Mouse (Mus musculus) intestine, embryonic 16.5 days (tissue): ENCODE data around the gene Adap1. TPM values are rescaled to one million over a fixed set of nuclear protein-coding genes. Genes with fewer than 3 reads are reported as not detected.
"Not testable (repeated sequence)": the region's sequence is repeated elsewhere in the genome, so short reads cannot be mapped to it uniquely, and the experiment has no call there.

ENCODE experiments used
- ATAC-seq: fragments of 200-750 bp; cut with Nextera tagmentation; 2 replicates; pipeline ENCODE4 v1.8.0; 2017; ENCODE audit warnings: moderate TSS enrichment, moderate library complexity
- H3K27ac ChIP-seq: fragments of 300-500 bp; sonication (generic); 2 replicates; pipeline ENCODE4 v1.5.1; 2014; ENCODE audit warnings: mild to moderate bottlenecking, low read length
- H3K27me3 ChIP-seq: fragments of 300-500 bp; sonication (generic); replicated peaks from 2 replicates; pipeline ENCODE4 v1.6.1; 2014; ENCODE audit warnings: low read length, control low read depth, mixed read lengths; ENCODE audit not compliant: control insufficient read depth, insufficient read depth
- H3K36me3 ChIP-seq: fragments of 300-500 bp; sonication (generic); 2 replicates; pipeline ENCODE4 v1.6.1; 2014; ENCODE audit warnings: low read length, control low read depth; ENCODE audit not compliant: control insufficient read depth, insufficient read depth
- H3K4me1 ChIP-seq: fragments of 300-500 bp; sonication (generic); 2 replicates; pipeline ENCODE4 v1.6.1; 2014; ENCODE audit warnings: low read length, control low read depth, mixed read lengths; ENCODE audit not compliant: control insufficient read depth, insufficient read depth
- H3K4me2 ChIP-seq: fragments of 300-500 bp; sonication (generic); 2 replicates; pipeline ENCODE4 v1.6.1; 2014; ENCODE audit warnings: low read depth, low read length, control low read depth
- H3K4me3 ChIP-seq: fragments of 300-500 bp; sonication (generic); 2 replicates; pipeline ENCODE4 v1.5.1; 2014; ENCODE audit warnings: mild to moderate bottlenecking, low read length
- H3K9ac ChIP-seq: fragments of 300-500 bp; sonication (generic); 2 replicates; pipeline ENCODE4 v1.6.1; 2014; ENCODE audit warnings: low read depth, low read length
- H3K9me3 ChIP-seq: fragments of 300-500 bp; sonication (generic); 2 replicates; pipeline ENCODE4 v1.6.1; 2016; ENCODE audit warnings: low read length, control low read depth; ENCODE audit not compliant: control insufficient read depth
- WGBS: fragments of 180-500 bp; shearing (Covaris S2); extraction: QIAGEN DNeasy Blood & Tissue Kit; methylation state at CpG from one replicate; pipeline ENCODE4 v1.1.7; 2014; 5-methylcytosine and 5-hydroxymethylcytosine counted together
- polyA plus RNA-seq: library from polyadenylated mRNA; unstranded; fragments of >200 nt; fragmentation: Nextera tagmentation; extraction: Ambion mirVana; gene quantifications from 2 replicates; pipeline ENCODE4 v1.2.1, GENCODE M21; 2015

Adap1 gene
- polyA plus RNA-seq, 1 experiment from 2014 or later: 5.3 TPM

GRCm38 (mm10) chr5:139338891-139339290 is 13.5 kb upstream of the Adap1 start:
- Histone ChIP-seq H3K9me3 (no peaks in the 10 kb centered on the region), H3K27ac (peak overlapping the region; percentile 35; the same call in 1 of the 2 replicates), H3K36me3 (peaks cover 29% of the 10 kb centered on the region), H3K9ac (0 out of 2 replicates have a peak overlapping the region, but pooled peaks have one; percentile 35), H3K4me1 (peaks cover 14% of the 10 kb centered on the region), H3K4me2 (no peak overlapping the region), H3K4me3 (no peak overlapping the region), H3K27me3 (no peaks in the 10 kb centered on the region)
- ATAC-seq: peak; percentile 10; the same call in 1 of the 2 replicates
- WGBS: 74% methylated on average over 11 of the region's 11 CpGs

DNA sequence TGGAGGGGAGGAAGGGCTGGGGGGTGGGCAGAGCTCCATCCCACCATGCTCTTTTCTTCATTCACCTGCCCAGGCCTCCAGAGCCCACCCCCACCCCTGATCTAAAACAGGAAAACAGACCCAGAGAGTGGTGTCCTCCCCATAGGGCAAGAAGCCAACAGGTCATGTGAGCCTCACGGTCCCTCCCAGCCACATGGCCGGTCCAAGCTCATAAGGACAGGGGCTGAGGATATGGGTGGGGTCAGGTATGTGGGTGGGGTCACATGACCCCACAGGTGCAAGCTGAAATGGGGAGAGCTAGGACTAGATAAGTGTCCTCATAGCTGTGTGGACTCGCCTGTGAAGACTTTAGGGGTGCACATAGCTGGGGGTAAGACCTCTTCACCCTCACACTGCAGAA is 13.0 kb upstream of the Adap1 start:
- Histone ChIP-seq H3K36me3 (peaks cover 29% of the 10 kb centered on the region), H3K4me2 (no peak overlapping the region), H3K27me3 (no peaks in the 10 kb centered on the region), H3K9ac (peak overlapping the region; percentile 35; the same call in 1 of the 2 replicates), H3K4me3 (no peak overlapping the region), H3K27ac (peak overlapping the region; percentile 85), H3K9me3 (no peaks in the 10 kb centered on the region), H3K4me1 (peaks cover 9% of the 10 kb centered on the region)
- WGBS: 52% methylated on average over 3 of the region's 3 CpGs
- ATAC-seq: peak; percentile 62

DNA sequence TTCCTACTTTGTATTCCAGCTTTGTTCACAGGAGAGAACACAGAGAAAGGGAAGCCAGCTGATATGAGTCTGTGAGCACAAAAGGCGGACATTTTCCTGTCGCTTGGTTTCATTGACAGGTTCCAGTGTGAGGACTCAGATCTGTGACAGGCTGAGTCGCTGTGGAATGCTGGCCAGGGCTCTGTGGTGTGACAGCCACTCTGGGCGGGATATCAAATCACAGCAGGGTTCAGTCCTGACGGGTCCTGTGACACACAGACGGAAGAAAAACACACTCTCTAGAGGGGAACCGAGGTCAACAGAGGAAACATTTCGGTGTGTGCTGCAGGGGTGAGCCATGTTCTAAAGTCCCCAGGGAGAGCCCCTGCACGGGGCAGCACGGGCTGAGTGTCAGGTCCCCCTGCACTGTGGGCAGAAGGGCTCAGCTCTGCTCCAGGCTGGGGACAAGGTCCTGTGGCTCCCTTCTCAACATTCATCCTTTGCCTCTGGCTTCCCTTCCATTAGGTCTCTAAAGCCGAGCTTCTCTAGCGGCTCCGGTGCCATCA is 12.5 kb upstream of the Adap1 start:
- H3K27ac ChIP-seq: peak overlapping the region; percentile 85
- no peaks in the 10 kb centered on the region for H3K27me3 ChIP-seq
- peaks cover 8% of the 10 kb centered on the region; the same call in 1 of the 2 replicates for H3K4me1 ChIP-seq
- WGBS: 73% methylated on average over 13 of the region's 13 CpGs
- H3K4me3 ChIP-seq: no peak overlapping the region
- peaks cover 29% of the 10 kb centered on the region for H3K36me3 ChIP-seq
- 0 out of 2 replicates have a peak, but pooled peaks have one; percentile 11 for ATAC-seq
- peak overlapping the region; percentile 35; the same call in 1 of the 2 replicates for H3K9ac ChIP-seq
- no peaks in the 10 kb centered on the region for H3K9me3 ChIP-seq
- H3K4me2 ChIP-seq: no peak overlapping the region

- WGBS: 94% methylated on average over 4 of the region's 4 CpGs
- no peaks in the 10 kb centered on the region for H3K9me3 ChIP-seq
- H3K4me1 ChIP-seq: peaks cover 17% of the 10 kb centered on the region
- no peak overlapping the region for H3K4me2 ChIP-seq
- H3K27me3 ChIP-seq: no peaks in the 10 kb centered on the region
- H3K27ac ChIP-seq: no peak overlapping the region
- ATAC-seq: no peak
- H3K4me3 ChIP-seq: no peak overlapping the region
- no peak overlapping the region for H3K9ac ChIP-seq
- H3K36me3 ChIP-seq: peaks cover 24% of the 10 kb centered on the region
These were observed 10.2 kb upstream of the Adap1 start for GRCm38 (mm10) chr5:139335634-139336033.

DNA sequence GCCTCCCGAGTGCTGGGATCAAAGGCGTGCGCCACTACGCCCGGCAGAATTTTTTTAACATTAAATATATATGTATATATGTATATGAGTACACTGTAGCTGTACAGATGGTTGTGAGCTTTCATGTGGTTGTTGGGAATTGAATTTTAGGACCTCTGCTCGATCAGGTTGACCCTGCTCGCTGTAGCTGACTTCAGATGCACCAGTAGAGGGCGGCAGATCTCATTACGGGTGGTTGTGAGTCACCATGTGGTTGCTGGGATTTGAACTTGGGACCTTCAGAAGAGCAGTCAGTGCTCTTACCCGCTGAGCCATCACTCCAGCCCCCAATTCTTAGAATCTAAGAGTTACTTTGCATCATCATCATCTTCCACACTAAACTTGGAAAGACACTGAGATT is 9.0 kb upstream of the Adap1 start:
- H3K4me1 ChIP-seq: peaks cover 17% of the 10 kb centered on the region
- 87% methylated on average over 10 of the region's 10 CpGs for WGBS
- H3K36me3 ChIP-seq: peaks cover 12% of the 10 kb centered on the region
- not testable (repeated sequence) for H3K9me3 ChIP-seq, H3K27ac ChIP-seq, H3K27me3 ChIP-seq, H3K9ac ChIP-seq, ATAC-seq, H3K4me2 ChIP-seq, H3K4me3 ChIP-seq

DNA sequence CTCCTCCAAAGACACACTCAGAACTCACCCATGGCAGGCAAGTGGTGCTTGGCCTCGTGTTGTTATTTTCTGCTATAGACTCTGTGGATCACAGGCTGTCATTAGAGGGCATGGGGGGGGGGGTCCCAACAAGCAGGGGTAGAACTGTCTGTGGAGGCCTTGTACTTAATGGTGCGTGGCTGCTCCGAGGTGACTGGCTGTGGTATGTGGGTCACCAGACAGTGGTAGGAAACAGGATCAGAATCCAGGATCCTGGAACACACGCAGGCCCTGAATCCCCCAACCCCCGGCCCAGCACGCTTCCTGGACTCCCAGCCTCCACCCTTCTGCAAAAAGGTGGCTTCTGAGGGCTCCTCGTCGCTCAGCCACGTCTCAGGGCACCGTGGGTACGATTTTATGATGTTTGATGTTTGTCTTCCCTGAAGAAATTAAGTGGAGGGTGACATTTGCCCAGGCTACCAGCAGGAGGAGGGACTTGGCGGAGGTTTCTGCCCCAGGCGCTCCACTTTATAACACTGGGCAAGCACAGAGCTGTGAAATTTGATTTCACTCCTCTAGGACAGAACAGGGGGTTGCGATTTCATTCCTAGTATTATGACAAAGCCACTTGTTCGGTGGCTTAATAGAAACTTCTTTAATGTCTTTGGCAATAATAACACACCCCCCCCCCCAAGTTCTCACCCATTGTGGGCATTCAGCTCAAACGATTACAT is 8.0 kb upstream of the Adap1 start:
- Histone ChIP-seq H3K4me3 (no peak overlapping the region; the same call in 1 of the 2 replicates), H3K27me3 (no peaks in the 10 kb centered on the region), H3K4me2 (peak overlapping the region; percentile 41), H3K9me3 (no peaks in the 10 kb centered on the region), H3K4me1 (peaks cover 13% of the 10 kb centered on the region), H3K27ac (peak overlapping the region; percentile 94), H3K9ac (peak overlapping the region; percentile 60), H3K36me3 (peaks cover 11% of the 10 kb centered on the region; the same call in 1 of the 2 replicates)
- WGBS: 72% methylated on average over 16 of the region's 16 CpGs
- no peak for ATAC-seq

DNA sequence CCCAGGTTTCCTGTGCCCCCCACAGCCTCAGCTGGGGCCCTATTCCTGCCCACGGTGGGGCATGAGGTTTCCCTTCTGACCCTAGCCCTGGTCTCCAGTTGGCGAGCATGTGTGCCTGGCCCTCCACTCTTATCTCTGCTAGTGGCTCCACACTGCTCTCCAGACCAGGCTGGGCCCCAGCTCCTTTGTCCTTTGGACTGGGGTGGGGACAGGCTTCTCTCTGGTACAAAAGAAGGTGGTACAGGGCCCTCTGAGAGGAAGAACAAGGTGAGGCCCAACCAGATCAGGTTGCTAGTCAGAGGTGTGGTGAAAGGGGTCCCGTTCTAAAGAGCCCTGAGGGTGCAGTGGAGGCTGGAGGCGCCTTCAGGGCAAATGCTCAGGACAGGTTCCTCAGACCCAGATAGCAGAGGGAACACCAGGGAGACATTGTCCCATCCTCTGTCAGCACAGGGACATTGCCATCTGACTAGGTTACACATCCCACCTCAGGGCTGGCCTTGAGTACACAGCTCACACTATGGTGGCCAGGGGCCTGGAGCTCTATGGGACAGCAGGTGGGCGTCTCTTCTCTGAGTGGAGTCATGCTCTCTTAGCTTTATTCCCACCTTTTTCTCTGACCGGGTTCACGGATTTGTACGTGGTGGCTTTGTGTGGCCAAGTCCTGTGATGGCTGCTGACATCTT is 7.3 kb upstream of the Adap1 start:
- H3K9me3 ChIP-seq: no peaks in the 10 kb centered on the region
- H3K27ac ChIP-seq: peak overlapping the region; percentile 95
- peak overlapping the region; percentile 60 for H3K9ac ChIP-seq
- H3K4me2 ChIP-seq: peak overlapping the region; percentile 41
- peaks cover 11% of the 10 kb centered on the region; the same call in 1 of the 2 replicates for H3K36me3 ChIP-seq
- no peaks in the 10 kb centered on the region for H3K27me3 ChIP-seq
- H3K4me3 ChIP-seq: no peak overlapping the region; the same call in 1 of the 2 replicates
- 76% methylated on average over 8 of the region's 8 CpGs for WGBS
- peaks cover 8% of the 10 kb centered on the region for H3K4me1 ChIP-seq
- peak; percentile 93 for ATAC-seq

- H3K4me3 ChIP-seq: no peak overlapping the region
- peak overlapping the region; percentile 48 for H3K9ac ChIP-seq
- 13% methylated on average over 8 of the region's 8 CpGs for WGBS
- peak overlapping the region; percentile 95 for H3K27ac ChIP-seq
- H3K36me3 ChIP-seq: peaks cover 6% of the 10 kb centered on the region; the same call in 1 of the 2 replicates
- peak; percentile 51 for ATAC-seq
- peaks cover 8% of the 10 kb centered on the region for H3K4me1 ChIP-seq
- no peaks in the 10 kb centered on the region for H3K27me3 ChIP-seq
- no peak overlapping the region for H3K4me2 ChIP-seq
- H3K9me3 ChIP-seq: no peaks in the 10 kb centered on the region
These were observed 6.3 kb upstream of the Adap1 start for GRCm38 (mm10) chr5:139331742-139332141.

DNA sequence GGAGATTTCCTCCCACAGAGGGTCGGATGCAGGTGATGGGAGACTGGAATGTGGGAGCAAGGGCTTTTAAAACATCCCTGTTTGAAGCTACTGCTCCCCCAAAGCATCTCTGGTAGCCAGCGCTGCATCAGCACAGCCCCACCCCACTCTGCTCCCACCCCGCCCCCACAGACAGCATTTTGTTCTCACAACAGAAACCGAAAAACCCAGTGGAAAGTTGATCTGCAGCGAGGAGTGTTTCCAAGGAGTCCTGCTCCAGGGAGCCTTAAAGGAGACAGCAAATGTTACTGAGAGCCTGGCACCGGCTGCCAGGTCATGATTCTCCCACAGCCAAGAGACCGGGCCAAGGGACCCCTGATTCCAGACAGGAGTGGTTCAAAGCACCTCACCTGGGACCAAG is 5.3 kb upstream of the Adap1 start:
- Histone ChIP-seq H3K27ac (no peak overlapping the region), H3K9me3 (no peaks in the 10 kb centered on the region), H3K4me3 (no peak overlapping the region), H3K4me2 (no peak overlapping the region), H3K36me3 (peaks cover 5% of the 10 kb centered on the region; the same call in 1 of the 2 replicates), H3K4me1 (peaks cover 11% of the 10 kb centered on the region), H3K9ac (0 out of 2 replicates have a peak overlapping the region, but pooled peaks have one; percentile 37), H3K27me3 (0 out of 2 replicates have a peak, but pooled peaks cover 3% of the 10 kb centered on the region)
- ATAC-seq: no peak
- WGBS: 68% methylated on average over 7 of the region's 7 CpGs
